Mouse (Mus musculus) induced T-regulatory cell, adult 2 months (primary cell): ENCODE data around the gene Mob4.
"Not testable (repeated sequence)": the region's sequence is repeated elsewhere in the genome, so short reads cannot be mapped to it uniquely, and the experiment has no call there.

Experiments
- DNase-seq: peaks from one replicate; pipeline ENCODE4 v3.0.0-alpha.2; 2012; ENCODE audit warnings: low read depth

Mob4 gene

DNA sequence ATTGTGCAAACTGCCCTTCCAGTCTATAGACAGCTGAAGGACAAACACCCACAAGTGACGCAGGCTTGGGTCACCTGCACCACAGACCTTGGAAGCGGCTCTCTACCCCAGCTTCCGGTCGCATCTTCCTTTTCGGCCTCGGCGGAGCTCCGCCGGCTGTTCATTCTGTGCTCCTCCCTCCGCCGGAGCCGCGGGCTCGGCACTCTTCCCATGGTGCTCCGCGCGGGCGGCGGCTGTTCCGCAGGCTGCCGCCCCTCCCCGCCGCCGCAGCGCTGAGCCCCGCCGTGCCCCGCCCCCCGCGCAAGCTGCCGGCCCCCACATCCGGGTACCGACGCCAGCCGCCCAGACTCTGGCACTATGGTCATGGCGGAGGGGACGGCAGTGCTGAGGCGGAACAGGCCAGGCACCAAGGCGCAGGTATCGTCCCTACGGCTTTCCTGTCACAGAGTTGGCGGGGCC lies at the start of gene Mob4:
TSS of gene Mob4 (plus strand) at position 289 of the 459 bp plus-strand sequence.
- peak; percentile 95 for DNase-seq

DNA sequence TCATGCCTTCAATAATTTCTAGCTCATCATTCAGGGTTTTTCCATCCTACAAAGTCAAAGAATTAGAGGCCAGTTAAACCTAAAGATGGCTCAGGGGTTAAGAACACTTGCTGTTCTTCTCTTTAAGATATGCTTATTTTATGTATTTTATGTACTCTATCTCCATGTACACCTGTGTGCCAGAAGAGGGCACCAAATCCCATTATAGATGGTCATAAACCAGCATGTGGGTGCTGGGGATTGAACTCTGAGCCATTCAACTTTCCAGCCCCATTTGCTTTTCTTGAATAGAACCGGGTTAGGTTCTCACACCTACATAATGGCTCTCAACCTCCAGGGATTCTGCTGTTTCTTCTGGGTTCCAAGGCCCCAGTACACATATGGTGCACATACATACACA lies 48.9 kb upstream of the Mob4 start:
- DNase-seq: peak; percentile 53

GRCm38 (mm10) chr1:55085781-55086366 lies 45.2 kb upstream of the Mob4 start:
- no peak for DNase-seq

GRCm38 (mm10) chr1:55086868-55087400 lies 44.1 kb upstream of the Mob4 start:
- no peak for DNase-seq

GRCm38 (mm10) chr1:55087401-55087904 lies 43.6 kb upstream of the Mob4 start:
- no peak for DNase-seq

DNA sequence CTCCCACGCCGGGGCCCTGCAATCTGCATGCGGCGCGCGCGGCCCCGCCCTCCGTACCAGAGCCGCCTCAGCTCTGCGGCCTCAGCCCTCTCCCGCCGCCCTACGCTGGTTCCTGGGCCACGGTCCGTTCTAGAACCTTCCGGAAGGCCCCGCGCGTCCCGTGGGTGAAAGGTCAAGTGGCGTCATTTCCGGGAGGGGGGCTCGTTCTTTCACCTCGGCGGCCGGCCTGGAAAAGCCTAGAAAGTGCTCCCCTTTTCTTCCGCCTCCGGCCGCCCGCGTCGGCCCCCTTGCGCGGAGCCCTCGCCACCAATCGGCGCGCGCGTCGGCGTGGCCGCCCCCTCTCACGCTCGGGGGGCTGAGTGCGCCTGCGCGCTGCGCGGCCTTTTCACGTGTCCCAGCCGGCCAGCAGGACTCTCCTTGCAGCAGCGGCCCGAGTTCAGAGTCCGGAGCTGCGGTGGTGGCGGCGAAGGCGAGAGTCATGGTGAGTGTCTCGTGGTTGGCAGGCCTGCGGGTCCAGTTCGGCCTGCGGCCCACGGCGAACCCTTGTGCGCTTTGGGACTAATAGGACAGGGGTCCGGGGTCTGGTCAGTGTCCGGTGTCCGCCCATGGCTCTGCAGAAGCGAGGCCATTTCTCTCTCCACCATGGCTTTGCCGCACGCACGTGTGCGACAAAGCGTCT lies 43.0 kb upstream of the Mob4 start, which contains the start of the genes Hspe1 and Hspd1:
TSS of gene Hspe1 (plus strand) at position 201 of the 679 bp plus-strand sequence.
TSS of gene Hspd1 (minus strand) at position 312 of the 679 bp plus-strand sequence.
- peak; percentile 97 for DNase-seq

DNA sequence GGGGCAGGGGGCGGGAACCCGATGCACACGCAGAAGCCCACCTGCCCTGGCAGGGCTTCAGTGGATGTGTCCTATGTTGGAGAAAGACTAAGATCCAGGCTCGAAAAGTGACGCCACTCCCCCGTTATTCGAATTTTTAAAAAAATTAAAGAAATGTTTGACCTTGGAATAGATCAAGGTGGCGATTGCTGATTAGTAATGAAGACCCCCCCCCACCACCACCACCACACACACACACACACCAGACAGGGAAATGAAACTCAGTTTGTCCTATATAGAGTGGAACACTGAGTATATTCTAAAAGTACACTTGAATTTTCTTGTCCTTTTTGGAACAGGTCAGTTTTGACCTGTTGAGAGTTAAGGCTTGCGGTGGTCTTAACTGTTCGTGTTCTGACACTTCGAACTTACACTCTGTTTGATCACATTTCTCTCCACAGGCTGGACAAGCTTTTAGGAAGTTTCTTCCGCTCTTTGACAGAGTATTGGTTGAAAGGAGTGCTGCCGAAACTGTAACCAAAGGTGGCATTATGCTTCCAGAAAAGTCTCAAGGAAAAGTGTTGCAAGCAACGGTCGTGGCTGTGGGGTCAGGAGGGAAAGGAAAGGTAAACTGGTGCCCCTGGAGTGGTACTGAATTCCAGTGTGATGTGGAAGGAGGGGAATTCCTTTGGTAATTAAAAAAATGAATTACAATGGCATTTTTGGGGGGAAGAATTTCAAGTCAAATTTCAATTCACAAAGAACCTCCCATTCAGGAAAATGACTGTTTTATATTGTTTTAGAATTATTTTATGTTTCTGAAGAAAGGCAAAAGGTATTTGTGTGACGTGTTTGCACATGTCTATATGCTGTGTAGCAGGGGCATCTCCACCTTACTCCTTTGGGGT lies 42.2 kb upstream of the Mob4 start:
- peak; percentile 46 for DNase-seq

DNA sequence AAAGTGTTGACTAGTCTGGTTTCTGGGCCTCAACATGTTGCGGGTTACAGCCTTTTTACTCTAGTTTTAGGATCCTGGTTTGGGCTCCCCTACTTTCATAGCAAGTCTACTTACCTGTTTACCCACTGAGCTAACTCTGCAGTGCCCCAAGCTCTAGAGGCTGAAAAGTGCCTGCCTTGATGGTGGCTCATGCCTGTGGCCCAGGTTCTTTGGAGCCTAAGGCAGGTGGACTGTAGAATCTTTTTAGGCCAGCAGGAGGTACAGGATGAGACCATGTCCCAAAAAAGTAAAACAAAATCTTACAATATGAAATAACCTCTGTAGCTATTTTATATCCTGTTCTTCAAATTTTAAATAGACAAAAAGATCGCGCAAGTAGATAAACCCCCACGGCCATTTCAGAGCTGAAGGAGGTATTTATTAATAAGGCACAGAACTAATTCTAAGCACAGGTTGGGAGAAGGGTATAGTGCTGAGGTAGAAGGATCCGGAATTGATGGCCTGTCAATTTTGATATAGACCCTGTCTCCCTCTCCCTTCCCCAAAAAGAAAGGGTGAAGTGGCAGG lies 41.5 kb upstream of the Mob4 start:
- DNase-seq: peak; percentile 52

DNA sequence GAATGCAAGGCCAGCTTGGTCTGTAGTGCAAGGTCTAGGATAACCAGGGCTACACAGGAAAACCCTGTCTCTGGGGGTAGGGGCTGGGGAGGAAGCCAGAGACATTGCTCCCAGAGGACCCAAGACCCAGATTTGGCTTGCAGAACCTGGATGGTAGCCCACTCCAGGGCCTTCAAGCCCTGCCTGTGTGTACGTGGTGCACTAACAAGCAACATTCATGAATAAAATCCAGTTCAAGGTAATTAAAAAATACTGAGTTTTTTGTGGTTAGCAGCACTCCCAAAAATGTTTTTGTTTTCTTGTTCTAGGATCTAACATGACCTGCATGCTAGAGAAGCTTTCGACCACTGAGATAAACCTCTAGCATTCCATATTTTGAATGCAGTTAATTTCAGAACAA lies 39.0 kb upstream of the Mob4 start:
- DNase-seq: no peak

GRCm38 (mm10) chr1:55092469-55092868 lies 38.6 kb upstream of the Mob4 start:
- DNase-seq: no peak

GRCm38 (mm10) chr1:55106919-55107585 lies 24.0 kb upstream of the Mob4 start:
- DNase-seq: no peak

DNA sequence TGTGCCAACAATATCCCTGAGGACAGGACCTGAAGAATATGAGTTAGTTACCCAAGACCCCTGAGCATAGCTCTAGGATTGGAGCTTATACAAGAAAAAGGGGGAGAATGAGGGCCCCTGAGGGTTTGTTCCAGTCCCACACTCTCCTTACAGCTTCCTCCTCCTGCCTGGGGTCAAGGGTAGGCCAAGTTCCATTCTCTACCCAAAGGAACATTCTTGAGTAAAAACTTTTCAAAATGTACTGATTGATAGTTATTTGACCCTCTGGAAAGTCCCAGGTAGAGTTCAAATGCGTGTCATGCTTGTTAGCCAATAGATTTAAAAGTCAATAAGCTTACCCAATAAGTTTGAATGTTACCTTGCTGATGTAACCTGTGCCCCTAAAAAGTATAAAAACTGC lies 23.4 kb upstream of the Mob4 start:
- DNase-seq: no peak

DNA sequence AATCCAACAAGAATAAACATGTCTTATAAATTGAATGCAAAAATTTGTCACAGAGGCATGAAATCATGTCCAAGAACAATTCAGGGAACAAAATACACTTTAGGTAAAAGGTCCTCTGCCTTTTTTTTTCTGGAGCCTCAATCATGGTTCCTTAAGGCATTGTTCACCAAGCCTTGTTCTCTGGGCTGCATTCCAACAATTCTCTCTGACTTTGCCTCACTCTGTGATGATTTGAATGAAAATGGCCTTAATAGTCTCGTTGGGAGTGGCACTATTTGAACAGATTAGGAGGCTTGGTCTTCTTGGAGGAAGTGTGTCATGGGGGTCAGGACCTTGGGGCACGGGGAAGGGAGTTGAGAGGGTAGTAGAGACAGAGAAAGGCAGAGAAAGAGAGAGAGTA lies 22.6 kb upstream of the Mob4 start:
- DNase-seq: no peak

DNA sequence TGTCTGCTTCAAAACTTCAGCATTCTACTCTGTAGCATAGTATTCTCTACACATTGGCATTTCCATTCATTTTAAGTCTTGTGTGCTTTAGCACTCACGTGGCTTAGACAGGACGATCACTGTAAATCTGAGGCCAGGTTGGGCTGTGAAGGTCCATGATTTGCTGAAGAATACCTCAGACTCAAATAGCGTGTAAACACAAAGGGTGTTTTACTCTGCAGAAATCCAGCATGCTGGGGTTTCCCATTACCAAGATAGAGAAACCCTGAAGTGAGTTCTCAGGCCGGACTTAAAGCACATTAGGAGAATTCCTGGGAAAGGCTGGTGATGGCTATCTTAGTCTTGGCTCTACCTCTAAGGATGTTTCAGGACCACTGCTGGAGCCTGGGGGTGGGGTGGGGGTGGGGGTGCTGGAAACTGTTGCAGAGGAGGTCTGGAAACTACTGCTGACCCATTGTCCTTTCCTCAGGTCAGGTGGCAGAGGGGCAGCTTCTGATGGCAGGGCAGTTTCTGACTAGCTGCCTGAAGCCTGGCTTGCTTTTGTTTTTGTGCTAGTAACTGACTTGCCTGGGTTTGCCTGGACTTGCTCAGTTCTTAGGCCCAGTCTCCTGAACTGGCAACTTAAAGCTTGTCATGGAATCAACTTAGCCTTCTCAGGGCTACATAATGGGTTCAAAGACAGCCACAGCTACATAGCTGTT lies 21.8 kb upstream of the Mob4 start:
- DNase-seq: no peak

DNA sequence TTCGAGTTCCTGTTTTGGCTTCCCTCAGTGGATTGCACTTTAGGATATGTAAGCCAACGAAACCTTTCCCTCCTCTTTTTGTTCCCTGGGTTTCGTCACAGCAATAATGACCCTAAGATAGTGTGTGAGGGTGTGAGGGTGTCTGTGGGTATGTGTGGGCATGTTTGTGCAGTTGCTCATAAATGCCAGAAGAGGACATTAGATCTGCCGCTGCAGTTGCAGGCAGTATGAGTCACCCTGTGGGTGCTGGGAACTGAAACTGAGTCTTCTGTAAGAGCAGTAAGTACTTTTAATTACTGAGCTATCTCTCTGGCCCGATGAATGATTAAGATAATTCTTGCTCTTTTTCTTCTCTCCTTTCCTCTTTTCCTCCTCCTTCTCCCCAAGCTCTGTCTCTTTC lies 8.0 kb upstream of the Mob4 start:
- DNase-seq: no peak

DNA sequence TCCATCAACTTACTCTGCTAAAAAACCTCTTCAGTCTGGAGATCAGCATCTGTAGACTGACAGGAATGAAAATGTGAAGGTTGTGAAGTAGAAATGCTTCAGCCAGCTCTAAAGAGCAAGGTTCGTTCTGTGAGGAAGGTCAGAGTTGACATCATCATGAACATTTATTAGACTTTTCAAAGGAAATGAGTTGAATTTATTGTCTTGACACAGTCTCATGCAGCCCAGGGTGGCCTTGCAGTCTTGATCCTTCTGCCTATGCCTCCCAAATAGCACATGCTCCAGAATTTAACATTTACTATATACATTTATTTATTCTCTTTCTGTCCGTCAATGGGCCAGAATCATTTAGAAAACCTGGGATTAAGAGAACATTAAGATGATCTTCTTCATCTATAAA lies 7.5 kb upstream of the Mob4 start:
- no peak for DNase-seq

- not testable (repeated sequence) for DNase-seq
Observed at GRCm38 (mm10) chr1:55124136-55124535, 6.9 kb upstream of the Mob4 start.

DNA sequence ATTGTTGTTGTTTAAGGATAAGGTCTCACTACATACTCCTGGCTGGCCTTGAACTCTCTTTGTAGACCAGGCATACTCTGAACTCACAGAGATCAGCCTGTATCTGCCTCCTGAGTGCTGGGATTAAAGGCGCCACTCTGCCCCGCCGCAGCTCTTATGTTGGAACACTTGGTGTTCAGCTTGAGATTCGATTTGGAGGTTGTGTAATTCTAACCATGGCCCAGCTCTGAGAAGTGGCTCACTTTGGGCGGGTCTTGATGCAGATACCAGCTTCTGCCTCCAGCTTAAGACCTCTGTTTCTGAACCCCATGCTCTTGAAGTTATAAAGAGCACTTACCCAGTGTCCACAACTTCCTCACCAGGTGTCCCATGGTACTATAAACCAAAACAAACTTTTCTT lies 1.3 kb upstream of the Mob4 start:
- peak; percentile 29 for DNase-seq

DNA sequence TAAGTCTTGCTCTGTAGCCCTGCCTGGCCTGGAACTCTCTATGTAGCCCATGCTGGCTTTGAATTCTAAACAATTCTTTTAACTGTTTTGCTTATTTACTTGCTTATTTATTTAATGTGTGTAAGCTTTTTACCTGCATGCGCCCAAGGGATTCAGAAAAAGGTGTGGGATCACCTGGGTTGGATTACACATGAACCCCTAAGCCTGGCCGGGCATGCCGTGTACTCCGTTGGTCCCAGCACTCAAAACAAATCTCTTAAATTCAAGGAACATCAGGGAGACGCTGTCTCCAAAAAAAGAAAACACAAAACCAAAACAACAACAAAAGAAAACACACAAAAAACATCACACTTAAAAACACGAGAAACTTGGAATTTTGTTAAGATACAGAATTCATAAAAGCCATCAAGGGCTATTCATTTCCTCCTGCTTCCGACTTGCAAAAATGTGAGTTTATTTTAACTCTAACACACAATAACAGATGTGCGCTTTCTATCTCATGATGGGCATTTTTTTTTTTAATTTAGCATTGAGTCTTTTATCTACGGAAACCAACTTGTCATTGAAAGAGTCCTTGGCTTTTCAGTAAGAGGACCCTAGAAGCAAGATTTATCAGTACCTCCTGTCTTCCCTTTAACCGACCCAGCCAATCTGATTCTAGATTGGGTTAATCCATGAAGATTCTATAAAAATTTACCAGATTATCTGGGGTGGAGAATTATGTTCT lies 678 bp upstream of the Mob4 start:
- DNase-seq: no peak

DNA sequence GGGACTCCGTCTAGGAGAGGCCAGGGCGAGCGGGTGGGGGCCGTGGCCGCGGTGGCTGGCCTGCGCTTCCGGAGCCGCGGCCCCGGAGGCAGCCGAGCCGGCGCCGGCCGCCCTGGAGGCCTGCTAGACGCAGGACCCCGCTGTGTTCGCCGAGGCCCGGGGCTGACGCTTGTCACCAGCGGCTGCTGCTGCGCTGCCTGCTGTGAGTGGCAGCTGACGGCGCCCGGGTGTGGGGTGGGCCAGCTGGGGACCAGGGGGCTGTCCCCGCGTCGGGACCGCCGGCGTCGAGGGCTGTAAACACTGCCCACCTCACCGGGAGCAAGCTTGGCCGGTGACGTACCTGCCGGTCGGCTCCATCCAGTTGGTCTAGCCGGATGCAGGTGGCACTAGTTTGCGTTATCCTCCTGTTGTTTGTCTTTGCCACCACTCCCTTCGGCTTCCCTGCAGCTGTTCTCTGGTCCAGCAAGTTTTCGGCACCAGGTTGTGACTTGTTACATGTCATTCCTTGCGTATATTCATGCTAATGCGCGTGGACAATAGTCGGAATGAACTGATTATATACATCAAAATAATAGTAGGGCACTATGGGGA lies 488 bp downstream of the Mob4 start:
- peak; percentile 74 for DNase-seq
